Mouse (Mus musculus) heart, adult 2 months (tissue): ENCODE results near the gene Ttll3. TPM values are rescaled to one million over a fixed set of nuclear protein-coding genes. Genes with fewer than 3 reads are reported as not detected.

Source experiments
- DNase-seq, 2 experiments: peaks; one replicate each; pipeline ENCODE4 v3.0.0; 2021
- H3K27ac ChIP-seq: fragments of 200-600 bp; 2 replicates; pipeline ENCODE4 v1.8.1; 2022
- H3K27me3 ChIP-seq: fragments of 200-500 bp; 2 replicates; pipeline ENCODE4 v1.6.1; 2012; ENCODE audit warnings: mild to moderate bottlenecking, low read length, inconsistent platforms, mixed read lengths; ENCODE audit not compliant: control insufficient read depth, insufficient read depth
- H3K36me3 ChIP-seq: fragments of 200-500 bp; 2 replicates; pipeline ENCODE4 v1.6.1; 2012; ENCODE audit warnings: low read length, inconsistent platforms; ENCODE audit not compliant: control insufficient read depth, insufficient read depth
- H3K4me1 ChIP-seq: fragments of 200-500 bp; 2 replicates; pipeline ENCODE4 v1.6.1; 2011; ENCODE audit warnings: low read length; ENCODE audit not compliant: control insufficient read depth, insufficient read depth
- H3K4me3 ChIP-seq: fragments of 200-600 bp; 2 replicates; pipeline ENCODE4 v1.8.1; 2022
- H3K79me2 ChIP-seq: fragments of 200-500 bp; replicated peaks from 2 replicates; pipeline ENCODE4 v1.6.1; 2012; ENCODE audit warnings: mild to moderate bottlenecking, inconsistent platforms, low read length, moderate library complexity, mixed read lengths; ENCODE audit not compliant: control insufficient read depth, insufficient read depth
- H3K9ac ChIP-seq: fragments of 200-500 bp; 2 replicates; pipeline ENCODE4 v1.6.1; 2012; ENCODE audit warnings: low read depth, mild to moderate bottlenecking, control low read depth, inconsistent platforms, low read length, mixed read lengths
- CTCF ChIP-seq: fragments of 200-600 bp; IDR thresholded peaks from 2 replicates; pipeline ENCODE4 v1.8.1; 2022; ENCODE audit warnings: antibody characterized with exemption, mild to moderate bottlenecking, moderate library complexity
- EP300 ChIP-seq: fragments of 200-500 bp; IDR thresholded peaks from 2 replicates; pipeline ENCODE4 v1.6.1; 2011; ENCODE audit warnings: low read depth, low read length, control low read depth; ENCODE audit not compliant: insufficient read depth
- POLR2A ChIP-seq: fragments of 200-500 bp; IDR thresholded peaks from 2 replicates; pipeline ENCODE4 v1.6.1; 2011; ENCODE audit warnings: mild to moderate bottlenecking, low read depth, low read length, control low read depth; ENCODE audit not compliant: insufficient read depth
- WGBS: fragments of 180-500 bp; shearing (Covaris S2); methylation state at CpG from one replicate; pipeline ENCODE4 v1.1.7; 2018; 5-methylcytosine and 5-hydroxymethylcytosine counted together
- intact Hi-C: fragments of 180-260 bp; cut with DNase I; formaldehyde crosslinking; loops from one replicate; pipeline ENCODE4 v1.15.1; 2025
- polyA plus RNA-seq: library from polyadenylated mRNA; depleted of rRNA; stranded (reverse); fragments of >200 nt; gene quantifications from 2 replicates; pipeline ENCODE4 v1.2.3, GENCODE M21; 2012
- total RNA-seq, 2 experiments: library from RNA; stranded (reverse); gene quantifications; 2 replicates each; pipeline ENCODE4 v1.2.3; 2021

Gene Ttll3
- total and polyA plus RNA-seq, 3 experiments = 0.97 to 4.8 (median 1.5) TPM

- intact Hi-C loops = no loop called here
- no peak overlapping the region for H3K4me3 ChIP-seq
- 92% methylated on average over 1 of the region's 1 CpGs for WGBS
- no peak for DNase-seq
- H3K9ac ChIP-seq = no peak overlapping the region
- no peaks in the 10 kb centered on the region for H3K27me3 ChIP-seq
- no peak overlapping the region for H3K27ac ChIP-seq
- TF ChIP-seq EP300 (no peak), POLR2A (no peak), CTCF (no peak)
- no peaks in the 10 kb centered on the region for H3K4me1 ChIP-seq
- no peaks in the 10 kb centered on the region for H3K79me2 ChIP-seq
- no peaks in the 10 kb centered on the region for H3K36me3 ChIP-seq
These were observed 26.8 kb upstream of the Ttll3 start for GRCm38 (mm10) chr6:113362241-113362640.

- no peaks in the 10 kb centered on the region for H3K36me3 ChIP-seq
- H3K27ac ChIP-seq = no peak overlapping the region
- no peak for TF ChIP-seq EP300
- TF ChIP-seq CTCF = no peak
- TF ChIP-seq POLR2A = no peak
- no peak overlapping the region for H3K4me3 ChIP-seq
- no peaks in the 10 kb centered on the region for H3K27me3 ChIP-seq
- 62% methylated on average over 8 of the region's 8 CpGs for WGBS
- intact Hi-C loops = no loop called here
- no peak for DNase-seq
- H3K9ac ChIP-seq = no peak overlapping the region
- no peaks in the 10 kb centered on the region for H3K79me2 ChIP-seq
- no peaks in the 10 kb centered on the region for H3K4me1 ChIP-seq
These were observed 24.4 kb upstream of the Ttll3 start for GRCm38 (mm10) chr6:113364518-113365135.

- Histone ChIP-seq H3K4me1 (no peaks in the 10 kb centered on the region), H3K36me3 (no peaks in the 10 kb centered on the region), H3K27me3 (no peaks in the 10 kb centered on the region), H3K79me2 (no peaks in the 10 kb centered on the region), H3K27ac (no peak overlapping the region), H3K4me3 (no peak overlapping the region), H3K9ac (no peak overlapping the region)
- DNase-seq = no peak
- WGBS = 92% methylated on average over 6 of the region's 6 CpGs
- intact Hi-C loops = no loop called here
- no peak for TF ChIP-seq CTCF
- TF ChIP-seq POLR2A = no peak
- TF ChIP-seq EP300 = no peak
These were observed 22.4 kb upstream of the Ttll3 start for GRCm38 (mm10) chr6:113366639-113367038.

- WGBS = 94% methylated on average over 1 of the region's 1 CpGs
- DNase-seq = no peak
- TF ChIP-seq CTCF = no peak
- TF ChIP-seq POLR2A = no peak
- TF ChIP-seq EP300 = no peak
- no peaks in the 10 kb centered on the region for H3K27me3 ChIP-seq
- no peak overlapping the region for H3K4me3 ChIP-seq
- H3K36me3 ChIP-seq = no peaks in the 10 kb centered on the region
- no peaks in the 10 kb centered on the region for H3K4me1 ChIP-seq
- no peak overlapping the region for H3K27ac ChIP-seq
- intact Hi-C loops = no loop called here
- H3K9ac ChIP-seq = no peak overlapping the region
- no peaks in the 10 kb centered on the region for H3K79me2 ChIP-seq
These were observed 21.5 kb upstream of the Ttll3 start for GRCm38 (mm10) chr6:113367574-113367973.

- intact Hi-C loops = no loop called here
- no peaks in the 10 kb centered on the region for H3K27me3 ChIP-seq
- H3K79me2 ChIP-seq = no peaks in the 10 kb centered on the region
- DNase-seq = no peak
- TF ChIP-seq EP300 = no peak
- no peak for TF ChIP-seq CTCF
- TF ChIP-seq POLR2A = no peak
- no peaks in the 10 kb centered on the region for H3K4me1 ChIP-seq
- WGBS = 91% methylated on average over 7 of the region's 7 CpGs
- no peaks in the 10 kb centered on the region for H3K36me3 ChIP-seq
- H3K4me3 ChIP-seq = no peak overlapping the region
- no peak overlapping the region for H3K27ac ChIP-seq
- H3K9ac ChIP-seq = no peak overlapping the region
These were observed 20.9 kb upstream of the Ttll3 start for GRCm38 (mm10) chr6:113368124-113368523.

- Histone ChIP-seq H3K36me3 (no peaks in the 10 kb centered on the region), H3K4me3 (no peak overlapping the region), H3K4me1 (no peaks in the 10 kb centered on the region), H3K27me3 (no peaks in the 10 kb centered on the region), H3K27ac (no peak overlapping the region), H3K9ac (no peak overlapping the region), H3K79me2 (no peaks in the 10 kb centered on the region)
- TF ChIP-seq EP300 = no peak
- no peak for TF ChIP-seq CTCF
- TF ChIP-seq POLR2A = no peak
- no peak for DNase-seq
- 92% methylated on average over 5 of the region's 5 CpGs for WGBS
- intact Hi-C loops = no loop called here
These were observed 20.5 kb upstream of the Ttll3 start for GRCm38 (mm10) chr6:113368577-113368976.
